Mouse (Mus musculus) bone marrow macrophage, adult 2 months (primary cell): ENCODE results near the gene Zfp385a. TPM values are rescaled to one million over a fixed set of nuclear protein-coding genes. Genes with fewer than 3 reads are reported as not detected.
"Not testable (repeated sequence)": the region's sequence is repeated elsewhere in the genome, so short reads cannot be mapped to it uniquely, and the experiment has no call there.

Experiments used
- H3K27ac ChIP-seq: 2 replicates; pipeline ENCODE4 v1.5.1; 2012; ENCODE audit warnings: low read depth, low read length; ENCODE audit not compliant: insufficient read depth
- H3K4me1 ChIP-seq: 2 replicates; pipeline ENCODE4 v1.6.1; 2012; ENCODE audit warnings: low read length; ENCODE audit not compliant: control insufficient read depth, insufficient read depth
- H3K4me3 ChIP-seq: 2 replicates; pipeline ENCODE4 v1.5.1; 2012; ENCODE audit warnings: mild to moderate bottlenecking, low read length, moderate library complexity; ENCODE audit not compliant: insufficient read depth
- CTCF ChIP-seq: IDR thresholded peaks from 2 replicates; pipeline ENCODE4 v1.5.1; 2012; ENCODE audit warnings: low read depth, mild to moderate bottlenecking, low read length, moderate library complexity
- POLR2A ChIP-seq: IDR thresholded peaks from 2 replicates; pipeline ENCODE4 v1.6.1; 2012; ENCODE audit warnings: mild to moderate bottlenecking, low read depth, low read length, borderline replicate concordance
- polyA plus RNA-seq: library from polyadenylated mRNA; stranded (reverse); fragments of >200 nt; gene quantifications from 2 replicates; pipeline ENCODE4 v1.2.4, GENCODE M21; 2012; ENCODE audit not compliant: missing spikeins, insufficient read depth, insufficient read length

Zfp385a gene
- polyA plus RNA-seq, 1 experiment: 86.1 TPM

DNA sequence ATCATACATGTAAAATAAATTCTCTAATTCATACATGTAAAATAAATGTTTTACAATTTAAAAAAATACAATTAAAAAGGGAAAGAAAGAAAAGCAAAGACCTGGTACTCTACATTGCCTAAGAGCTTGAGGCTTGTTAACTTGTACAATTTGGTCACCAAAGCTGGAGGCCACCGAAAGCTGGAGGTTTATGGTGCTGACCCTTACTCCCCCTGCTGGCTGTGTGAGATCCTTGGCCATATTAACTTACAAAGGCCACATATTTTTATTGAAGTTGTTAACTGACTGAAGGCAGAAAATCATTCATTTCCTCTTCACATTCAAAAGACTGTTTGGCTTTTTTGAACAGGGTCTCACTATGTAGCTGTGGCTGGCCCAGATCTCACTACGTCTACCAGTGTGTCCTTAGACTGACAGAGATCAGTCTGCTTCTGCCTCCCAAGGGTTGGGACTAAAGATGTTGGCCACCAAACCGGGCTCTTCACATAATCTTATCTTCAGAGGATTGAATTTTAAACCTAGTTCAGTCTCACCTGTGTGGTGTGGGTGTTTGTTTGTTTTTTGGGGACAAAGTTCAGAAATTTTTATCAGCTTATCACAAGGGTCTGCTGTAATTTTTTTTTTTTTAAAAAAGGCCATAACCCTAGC, 59.0 kb downstream of the Zfp385a start:
- Histone ChIP-seq H3K4me1 (peaks cover 37% of the 10 kb centered on the region), H3K4me3 (no peak overlapping the region), H3K27ac (peak overlapping the region; percentile 1; the same call in 1 of the 2 replicates)
- peak; percentile 43; the same call in 1 of the 2 replicates for TF ChIP-seq CTCF
- no peak for TF ChIP-seq POLR2A

DNA sequence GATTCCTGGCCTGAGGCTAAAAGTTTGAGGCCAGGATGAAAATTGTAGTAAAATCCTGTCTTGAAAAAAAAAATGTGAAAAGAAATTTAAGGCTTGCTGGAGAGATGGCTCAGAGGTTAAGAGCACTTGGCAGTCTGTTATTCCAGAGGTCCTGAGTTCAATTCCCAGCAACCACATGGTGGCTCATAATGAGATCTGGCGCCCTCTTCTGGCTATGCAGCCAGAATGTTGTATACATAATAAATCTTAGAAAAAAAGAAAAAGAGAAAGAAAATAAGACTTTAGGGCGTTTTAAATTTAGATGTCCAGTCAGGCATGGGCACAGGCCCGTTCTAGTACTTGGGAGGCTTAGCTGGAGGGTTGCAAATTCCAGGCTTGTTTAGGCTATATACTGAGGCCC, 60.1 kb downstream of the Zfp385a start:
- TF ChIP-seq CTCF (peak; percentile 47; the same call in 1 of the 2 replicates), POLR2A (no peak)
- no peak overlapping the region for H3K4me3 ChIP-seq
- peaks cover 31% of the 10 kb centered on the region for H3K4me1 ChIP-seq
- H3K27ac ChIP-seq: no peak overlapping the region

DNA sequence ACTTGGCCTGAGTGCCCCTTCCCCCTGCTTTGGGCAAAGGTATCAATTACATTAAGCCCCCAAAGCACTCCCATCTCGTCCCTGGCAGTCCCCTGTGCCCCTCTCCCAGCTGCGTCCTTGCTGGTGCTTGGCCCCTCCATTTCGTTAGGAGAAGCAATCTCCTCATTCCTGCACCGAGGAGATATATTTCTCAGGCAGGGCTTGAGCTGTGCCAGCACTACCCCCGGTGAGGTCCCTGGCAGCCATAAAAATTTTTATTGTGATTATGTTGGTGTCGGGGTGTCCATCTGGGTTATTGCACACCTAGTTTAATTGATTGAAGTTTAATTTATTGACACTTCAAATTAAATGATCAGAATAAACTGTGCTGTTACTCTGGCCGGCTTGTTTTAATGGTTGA, 61.9 kb downstream of the Zfp385a start:
- H3K27ac ChIP-seq: no peak overlapping the region
- H3K4me3 ChIP-seq: no peak overlapping the region
- peaks cover 35% of the 10 kb centered on the region for H3K4me1 ChIP-seq
- TF ChIP-seq CTCF (no peak), POLR2A (no peak)

DNA sequence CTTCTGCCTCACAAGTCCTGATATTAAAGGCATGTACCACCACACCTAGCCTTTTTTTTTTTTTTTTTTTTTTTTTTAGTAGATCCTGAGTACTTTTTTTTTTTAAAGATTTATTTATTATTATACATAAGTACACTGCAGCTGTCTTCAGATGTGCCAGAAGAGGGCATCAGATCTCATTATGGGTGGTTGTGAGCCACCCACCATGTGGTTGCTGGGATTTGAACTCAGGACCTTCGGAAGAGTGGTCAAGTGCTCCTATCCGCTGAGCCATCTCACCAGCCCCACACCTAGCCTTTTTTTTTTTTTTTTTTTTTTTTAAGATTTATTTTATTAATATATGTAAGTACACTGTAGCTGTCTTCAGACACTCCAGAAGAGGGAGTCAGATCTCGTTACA, 64.0 kb downstream of the Zfp385a start:
- peaks cover 26% of the 10 kb centered on the region for H3K4me1 ChIP-seq
- not testable (repeated sequence) for H3K27ac ChIP-seq, H3K4me3 ChIP-seq

DNA sequence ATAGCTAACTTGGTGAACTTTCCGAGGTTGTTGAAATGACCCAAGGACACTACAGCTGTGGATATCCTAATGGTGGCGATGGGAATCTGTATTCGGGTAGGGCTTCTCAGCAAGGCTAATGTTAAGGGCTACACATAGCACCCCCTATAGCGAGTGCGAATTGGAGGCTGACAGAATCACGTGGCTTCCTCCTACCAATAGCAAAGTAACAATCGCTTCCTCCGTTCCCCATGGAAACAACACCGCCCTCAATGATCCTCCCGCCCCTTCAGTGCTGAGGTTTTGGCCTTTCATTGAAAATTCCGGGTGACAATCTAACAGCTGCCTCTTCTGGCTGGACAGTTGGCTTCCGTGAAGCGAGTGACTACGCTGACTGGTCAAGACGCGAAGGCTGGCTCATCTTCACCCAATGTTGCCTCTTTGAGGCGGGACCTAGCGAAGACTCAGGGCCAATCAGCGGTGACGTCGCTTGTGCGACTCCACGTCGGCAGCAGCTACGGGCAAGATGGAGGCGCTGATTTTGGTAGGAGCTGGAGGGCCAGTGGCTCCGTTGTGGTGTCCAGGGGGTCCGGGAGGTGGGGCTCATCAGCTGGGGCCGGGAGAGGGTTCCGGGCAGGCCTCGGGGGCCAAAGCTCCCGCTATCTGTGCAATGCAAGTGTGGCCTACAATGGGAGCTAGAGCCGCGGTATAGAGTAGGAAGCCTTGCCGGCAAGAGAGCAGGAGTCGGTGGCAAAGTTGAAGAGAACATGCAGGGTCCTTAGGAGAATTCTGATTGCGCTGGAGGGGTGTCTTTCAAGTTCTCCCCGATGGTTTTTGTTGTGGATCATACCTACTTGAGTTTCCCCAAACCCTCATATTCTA, 67.2 kb downstream of the Zfp385a start, which contains the start of gene Copz1:
Gene Copz1 (plus strand): TSS at position 296 of the 861 bp plus-strand sequence.
- Histone ChIP-seq H3K4me3 (peak within 1 kb of the TSS; percentile 70), H3K27ac (no peak within 1 kb of the TSS), H3K4me1 (peaks cover 17% of the 10 kb centered on the region)
- TF ChIP-seq CTCF (no peak), POLR2A (no peak)

DNA sequence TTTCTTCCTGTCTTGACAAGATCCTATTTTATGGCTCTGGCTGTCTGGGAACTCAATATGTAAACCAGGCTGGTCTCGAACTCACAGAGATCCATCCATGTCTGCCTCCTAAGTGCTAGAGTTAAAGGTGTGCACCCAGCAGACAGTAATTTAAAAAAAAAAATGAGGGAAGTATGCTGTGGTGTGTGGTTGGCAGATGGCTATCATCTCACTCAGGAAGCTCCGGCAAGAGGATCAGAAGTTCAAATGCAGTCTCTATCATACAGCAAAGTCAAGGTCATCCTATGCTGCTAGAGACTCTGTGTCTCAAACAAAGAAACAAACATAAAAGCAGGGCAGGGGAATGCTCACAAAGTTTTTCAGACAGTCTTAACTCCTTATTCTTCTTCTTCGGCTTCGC, 71.0 kb downstream of the Zfp385a start:
- no peak overlapping the region for H3K27ac ChIP-seq

DNA sequence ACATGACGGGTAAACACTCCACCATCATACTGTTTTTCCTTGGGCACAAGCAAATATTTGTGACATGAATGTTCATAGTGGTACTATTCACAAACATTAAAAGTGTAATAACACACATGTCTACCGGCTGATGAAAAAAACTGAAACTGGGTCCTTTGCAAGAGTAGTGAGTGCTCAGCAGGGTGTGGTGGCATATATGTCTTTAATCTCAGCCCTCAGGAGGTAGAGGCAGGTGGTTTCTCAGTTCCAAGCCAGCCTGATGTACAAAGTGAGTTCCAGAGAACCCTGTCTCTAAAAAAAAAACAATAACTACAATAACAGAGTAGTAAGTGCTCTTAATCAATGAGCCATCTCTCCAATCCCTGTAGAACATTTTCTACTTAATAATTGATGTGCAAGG, 75.1 kb downstream of the Zfp385a start:
- no peak overlapping the region for H3K4me3 ChIP-seq
- H3K27ac ChIP-seq: no peak overlapping the region
- H3K4me1 ChIP-seq: peaks cover 9% of the 10 kb centered on the region
- no peak for TF ChIP-seq POLR2A
- no peak for TF ChIP-seq CTCF

More for the DNA sequence above, 71.0 kb downstream of the Zfp385a start:
- TF ChIP-seq POLR2A (no peak), CTCF (no peak)
- no peak overlapping the region for H3K4me3 ChIP-seq
- peaks cover 7% of the 10 kb centered on the region for H3K4me1 ChIP-seq

Other genes starting within 250 kb of the Zfp385a start
- 6.7 and 7.4 TPM in 2 replicates for gene Smug1, start 173.0 kb downstream of the Zfp385a start, polyA plus RNA-seq
- gene Cbx5, start 100.3 kb downstream of the Zfp385a start, polyA plus RNA-seq: 33.5 and 37.2 TPM in 2 replicates
- gene Hnrnpa1, start 99.7 kb downstream of the Zfp385a start, polyA plus RNA-seq: 154 and 160 TPM in 2 replicates
- 0.88 and 1.7 TPM in 2 replicates for gene Nfe2, start 81.7 kb downstream of the Zfp385a start, polyA plus RNA-seq
- 129 and 132 TPM in 2 replicates for gene Copz1, start 67.4 kb downstream of the Zfp385a start, polyA plus RNA-seq
- gene Gpr84, start 29.5 kb downstream of the Zfp385a start, polyA plus RNA-seq: 1.4 and 2.7 TPM in 2 replicates
- 34.0 and 37.3 TPM in 2 replicates for gene Itga5, start 26.7 kb upstream of the Zfp385a start, polyA plus RNA-seq
- not detected in 2 replicates for gene Gtsf1, start 90.4 kb upstream of the Zfp385a start, polyA plus RNA-seq
- not detected in 2 replicates for gene Gtsf2, start 108.4 kb upstream of the Zfp385a start, polyA plus RNA-seq
- gene Nckap1l, start 113.7 kb upstream of the Zfp385a start, polyA plus RNA-seq: 330 and 354 TPM in 2 replicates
- gene Pde1b, start 162.9 kb upstream of the Zfp385a start, polyA plus RNA-seq: 49.4 and 63.6 TPM in 2 replicates
- gene Ppp1r1a, start 197.9 kb upstream of the Zfp385a start, polyA plus RNA-seq: not detected in 2 replicates
- not detected in 2 replicates for gene Glycam1, start 225.0 kb upstream of the Zfp385a start, polyA plus RNA-seq